Mouse (Mus musculus) testis, postnatal 10 days (tissue): Measurements from ENCODE around the gene Gm21188.
A peak's percentile ranks its signal among the peaks of the same experiment; 100 is the strongest.
"Not testable (repeated sequence)": the region's sequence is repeated elsewhere in the genome, so short reads cannot be mapped to it uniquely, and the experiment has no call there.

Experiments used
- DNase-seq: peaks from one replicate; pipeline ENCODE4 v3.0.0; 2021; ENCODE audit warnings: low spot score

Gene Gm21188

GRCm38 (mm10) chr13:120052085-120052484 lies at the start of gene Gm21188:
Gm21188 (minus strand) TSS chr13:120052194.
- DNase-seq = not testable (repeated sequence)

DNA sequence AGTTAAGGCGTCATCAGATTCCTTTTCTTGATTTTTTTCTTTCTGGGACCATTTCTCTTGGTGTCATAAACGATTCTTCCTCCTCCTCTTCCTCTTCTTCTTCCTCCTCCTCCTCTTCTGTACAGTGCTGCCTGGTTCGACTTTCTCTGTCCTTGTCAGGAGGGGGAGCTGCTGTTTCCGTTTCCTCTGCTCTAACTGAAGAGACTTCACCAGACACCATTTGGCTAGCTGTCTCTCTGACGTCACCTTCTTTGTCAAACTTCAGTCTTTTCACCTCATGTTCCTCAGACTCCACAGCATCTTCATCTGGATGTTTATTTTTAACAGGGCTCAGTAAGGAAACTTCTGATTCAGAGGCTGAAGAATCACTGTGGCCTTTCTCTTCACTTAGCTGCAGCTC lies 47.3 kb upstream of the Gm21188 start:
- not testable (repeated sequence) for DNase-seq

- not testable (repeated sequence) for DNase-seq
Measured at GRCm38 (mm10) chr13:120096938-120097256, 44.9 kb upstream of the Gm21188 start.

- DNase-seq = not testable (repeated sequence)
Measured at GRCm38 (mm10) chr13:120096241-120096937, 44.4 kb upstream of the Gm21188 start.

DNA sequence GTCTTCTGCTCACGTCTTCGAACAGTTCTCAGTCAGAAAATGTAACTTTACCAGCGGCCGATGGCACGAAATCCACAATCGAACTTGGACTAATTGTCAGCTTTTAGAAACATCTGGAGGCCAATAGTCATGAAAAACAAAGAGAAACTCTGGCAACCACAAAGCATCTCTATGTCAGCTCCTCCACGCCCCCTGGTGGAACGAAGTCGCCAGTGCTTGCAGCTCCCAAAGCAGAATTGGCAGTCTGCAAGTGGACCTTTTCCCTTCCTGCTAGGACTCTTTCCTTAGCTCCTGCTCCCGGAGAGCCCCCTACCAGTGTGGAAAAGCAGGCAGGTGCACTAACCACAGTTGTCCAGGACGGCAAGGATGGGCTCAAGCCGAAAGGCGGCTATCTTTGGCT lies 41.0 kb upstream of the Gm21188 start:
- not testable (repeated sequence) for DNase-seq

DNA sequence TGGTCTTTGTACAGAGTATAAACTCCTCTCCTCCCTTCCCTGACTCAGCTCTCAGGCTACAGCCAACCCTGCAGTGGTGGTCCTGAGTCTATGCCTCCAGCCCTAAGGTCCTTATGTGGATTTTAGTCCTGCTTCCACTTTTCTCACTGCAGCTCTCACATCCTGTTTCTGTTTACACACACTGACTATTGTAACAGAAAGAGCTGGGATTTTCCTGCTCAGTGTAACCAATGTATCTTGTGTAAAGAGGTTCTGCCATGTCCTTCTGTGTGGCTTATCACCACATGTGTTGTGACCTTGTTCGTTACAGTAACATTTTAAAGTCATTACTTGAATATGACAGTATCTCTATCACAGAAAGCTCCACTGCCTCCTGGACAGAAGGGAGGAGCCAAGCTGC lies 27.6 kb upstream of the Gm21188 start:
- DNase-seq = not testable (repeated sequence)

- not testable (repeated sequence) for DNase-seq
Measured at GRCm38 (mm10) chr13:120070878-120071277, 18.9 kb upstream of the Gm21188 start.

GRCm38 (mm10) chr13:120070012-120070598 lies 18.1 kb upstream of the Gm21188 start:
- DNase-seq = not testable (repeated sequence)

DNA sequence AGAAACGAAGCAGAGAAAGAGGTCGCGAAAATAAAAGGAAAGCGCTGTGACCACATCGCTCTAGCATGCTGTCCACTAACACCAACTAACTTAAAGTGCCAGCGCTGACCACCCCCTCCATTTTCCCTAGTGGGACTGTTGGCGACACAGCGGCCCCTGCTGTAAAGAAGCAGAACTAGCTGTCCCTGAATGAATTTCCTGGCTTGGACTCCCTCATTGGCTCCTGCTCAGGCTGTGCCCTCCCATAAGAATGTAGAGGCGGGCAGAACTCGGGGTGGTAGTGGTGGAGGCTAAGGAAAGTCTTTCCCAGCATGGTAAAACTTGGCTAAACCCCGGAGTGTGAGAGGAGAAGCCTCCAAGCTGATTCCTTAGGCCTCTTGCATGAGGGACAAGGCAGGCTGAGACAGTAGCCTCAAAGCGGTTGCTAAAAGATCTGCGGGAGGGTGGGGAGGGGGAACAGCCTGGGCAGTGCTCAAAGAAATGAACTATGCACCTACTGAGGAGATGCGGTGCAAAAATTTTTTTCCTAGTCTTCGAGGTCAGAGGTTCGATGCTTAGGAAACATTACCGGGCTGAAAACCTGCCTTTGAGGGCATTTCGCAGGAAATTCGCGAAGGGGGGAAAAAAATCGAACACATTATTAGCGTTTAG lies 11.6 kb upstream of the Gm21188 start:
- DNase-seq = not testable (repeated sequence)

GRCm38 (mm10) chr13:120062903-120063302 lies 10.9 kb upstream of the Gm21188 start:
- not testable (repeated sequence) for DNase-seq

DNA sequence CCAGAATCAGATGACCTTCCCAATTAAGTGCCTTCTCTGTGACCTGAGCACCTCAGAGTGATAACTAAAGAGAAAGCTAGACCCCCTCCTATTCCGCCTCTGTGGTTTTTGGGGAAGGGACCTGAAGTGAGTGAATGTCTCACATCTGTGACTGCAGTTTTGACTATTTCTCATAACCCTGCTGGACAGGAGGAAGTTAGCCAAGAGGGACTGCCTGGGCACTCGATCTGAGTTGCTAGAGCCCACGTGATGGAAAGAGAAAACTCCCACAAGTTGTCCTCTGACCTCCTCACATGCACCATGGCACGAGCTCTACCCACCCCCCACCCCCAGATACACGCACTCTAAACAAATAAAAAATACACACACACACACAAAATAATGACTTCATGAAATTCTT lies 3.4 kb downstream of the Gm21188 start:
- DNase-seq = not testable (repeated sequence)

- DNase-seq = not testable (repeated sequence)
Measured at GRCm38 (mm10) chr13:120048186-120048585, 3.8 kb downstream of the Gm21188 start.

- not testable (repeated sequence) for DNase-seq
Measured at GRCm38 (mm10) chr13:120046422-120047209, 5.4 kb downstream of the Gm21188 start.

DNA sequence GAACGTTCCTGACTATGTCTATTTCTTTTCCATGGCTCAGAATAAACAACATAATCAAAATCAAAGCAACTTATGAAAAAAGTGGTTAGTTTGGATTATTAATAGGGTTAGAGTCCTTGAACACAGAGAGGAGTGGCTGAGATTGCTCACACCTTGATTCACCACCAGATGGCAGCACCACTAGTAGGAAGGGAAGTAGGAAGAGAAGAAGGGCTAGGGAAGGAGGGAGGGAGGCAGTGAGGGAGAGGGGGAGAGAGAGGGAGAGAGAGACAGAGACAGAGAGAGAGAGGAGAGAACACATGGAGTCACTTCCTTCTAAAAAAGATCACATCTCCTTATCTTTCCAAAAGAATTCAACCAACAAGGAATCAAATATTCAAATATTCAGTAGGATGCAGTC lies 10.8 kb downstream of the Gm21188 start:
- peak; percentile 76 for DNase-seq

DNA sequence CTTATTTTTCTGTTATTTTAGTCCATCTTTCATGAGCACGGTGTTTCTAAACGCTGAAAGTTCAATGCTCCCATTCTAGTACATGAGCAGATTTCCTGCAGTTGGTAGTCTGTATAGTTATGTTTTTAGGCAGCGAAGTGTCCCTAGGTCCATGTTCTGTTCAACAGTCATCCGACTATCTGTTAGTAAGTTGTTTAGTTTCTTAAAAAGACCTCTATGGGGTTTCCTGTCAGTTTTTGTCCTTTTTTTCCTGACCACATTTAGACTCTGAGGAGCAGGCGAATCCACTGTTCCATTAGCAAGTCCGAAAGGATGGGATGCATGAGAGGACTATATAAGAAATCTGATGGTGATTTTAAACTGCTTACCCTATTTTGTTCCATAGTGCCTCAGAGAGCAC lies 14.1 kb downstream of the Gm21188 start:
- not testable (repeated sequence) for DNase-seq

DNA sequence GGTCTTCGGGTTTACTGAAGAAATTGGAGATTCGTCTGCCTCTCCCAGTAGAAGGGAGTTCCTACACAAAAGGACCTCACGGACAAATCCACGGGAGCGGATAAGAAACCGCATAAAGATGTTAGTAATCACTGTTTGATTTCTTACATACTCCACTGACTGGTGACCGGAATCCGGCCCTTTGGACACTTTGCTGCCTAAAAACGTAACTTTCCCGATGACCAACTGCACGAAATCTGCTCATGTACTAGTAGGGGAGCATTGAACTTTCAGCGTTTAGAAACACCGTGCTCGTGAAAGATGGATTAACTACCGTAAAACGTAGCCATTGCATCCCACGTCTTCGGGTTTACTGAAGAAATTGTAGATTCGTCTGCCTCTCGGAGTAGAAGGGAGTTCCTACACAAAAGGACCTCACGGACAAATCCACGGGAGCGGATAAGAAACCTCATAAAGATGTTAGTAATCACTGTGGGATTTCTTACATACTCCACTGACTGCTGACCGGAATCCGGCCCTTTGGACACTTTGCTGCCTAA lies 15.3 kb downstream of the Gm21188 start:
- DNase-seq = peak; percentile 43

DNA sequence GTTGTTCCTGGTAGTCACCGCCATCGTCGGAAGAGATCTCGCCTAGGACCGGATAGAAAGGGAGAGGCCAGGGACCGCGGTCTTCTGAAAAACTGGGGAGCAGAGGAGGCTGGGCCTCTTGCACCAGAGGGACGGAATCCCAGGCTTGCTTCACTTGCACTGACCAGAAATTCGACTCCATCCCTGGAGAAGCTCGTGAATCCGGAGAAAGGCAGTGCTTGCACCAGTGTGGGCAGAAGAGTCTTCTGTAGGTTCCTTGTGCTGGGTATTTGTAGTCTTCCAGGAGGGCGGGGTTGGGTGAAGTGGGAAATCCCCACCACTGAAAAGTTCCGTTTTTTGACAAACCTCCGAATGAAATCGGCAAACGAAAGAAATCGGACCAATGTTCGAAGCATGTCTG lies 16.8 kb downstream of the Gm21188 start:
- peak; percentile 39 for DNase-seq

DNA sequence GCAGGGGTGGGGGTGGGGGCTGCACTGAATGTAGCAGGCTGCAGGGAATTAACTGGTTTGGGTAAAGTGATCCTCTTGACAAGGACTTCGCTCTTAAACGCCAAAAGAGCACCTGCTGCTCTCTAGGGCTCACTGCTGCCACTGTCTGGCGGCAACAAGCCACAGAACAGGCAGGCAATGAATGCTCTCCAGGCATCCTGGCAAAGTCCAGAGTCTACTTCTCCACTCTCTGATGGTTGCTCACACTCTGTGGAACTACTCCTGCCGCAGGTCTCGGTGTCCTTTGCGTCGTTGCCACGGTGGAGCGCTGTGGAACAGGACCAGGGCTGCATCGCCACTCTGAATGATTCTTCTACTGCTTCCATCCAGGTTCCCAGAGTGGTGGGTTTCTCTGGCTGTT lies 17.4 kb downstream of the Gm21188 start:
- not testable (repeated sequence) for DNase-seq

DNA sequence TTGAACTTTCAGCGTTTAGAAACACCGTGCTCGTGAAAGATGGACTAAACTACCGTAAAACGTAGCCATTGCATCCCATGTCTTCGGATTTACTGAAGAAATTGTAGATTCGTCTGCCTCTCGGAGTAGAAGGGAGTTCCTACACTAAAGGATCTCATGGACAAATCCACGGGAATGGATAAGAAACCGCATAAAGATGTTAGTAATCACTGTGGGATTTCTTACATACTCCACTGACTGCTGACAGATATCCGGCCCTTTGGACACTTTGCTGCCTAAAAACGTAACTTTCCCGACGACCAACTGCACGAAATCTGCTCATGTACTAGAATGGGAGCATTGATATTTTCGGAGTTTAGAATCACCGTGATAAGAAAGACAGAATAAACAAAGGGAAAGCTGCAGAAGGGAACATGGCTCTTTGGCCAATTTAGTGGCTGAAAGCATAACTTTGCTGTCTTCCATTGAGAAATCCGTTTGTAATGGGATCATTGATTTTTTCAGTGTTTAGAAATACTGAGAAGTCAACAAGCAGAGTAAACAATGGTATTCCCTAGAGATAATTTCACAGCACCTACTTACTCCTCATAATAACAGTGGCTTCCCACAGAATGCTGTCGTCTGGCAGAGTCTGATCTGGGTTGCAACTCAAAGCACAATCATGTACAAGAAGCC lies 18.3 kb downstream of the Gm21188 start:
- peak; percentile 58 for DNase-seq

- peak; percentile 41 for DNase-seq
Measured at GRCm38 (mm10) chr13:120031676-120032075, 20.3 kb downstream of the Gm21188 start.

DNA sequence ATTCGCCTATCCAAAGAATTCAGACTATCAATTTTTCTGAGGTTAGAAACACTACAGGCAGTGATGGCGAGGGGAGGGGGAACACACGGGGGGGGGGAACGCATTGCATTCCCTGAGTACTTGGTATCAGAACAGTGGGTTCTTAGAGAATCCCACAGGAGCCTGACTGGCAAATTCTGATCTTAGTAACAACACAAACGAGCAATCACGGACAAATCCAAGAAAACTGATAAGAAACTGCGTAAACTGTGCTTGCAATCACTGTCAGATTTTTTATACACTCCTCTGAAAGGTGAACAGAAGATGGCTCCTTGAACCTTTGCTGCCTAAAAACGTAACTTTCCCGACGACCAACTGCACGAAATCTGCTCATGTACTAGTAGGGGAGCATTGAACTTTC lies 24.6 kb downstream of the Gm21188 start:
- DNase-seq = not testable (repeated sequence)

GRCm38 (mm10) chr13:120026911-120027310 lies 25.1 kb downstream of the Gm21188 start, which contains the start of gene Gm36079:
Gm36079 (minus strand) TSS chr13:120027011.
- not testable (repeated sequence) for DNase-seq
